Mouse (Mus musculus) E14TG2a.4 (cell line): ENCODE measurements at regions not wholly inside any gene's neighbourhood (a gene's known extent, or its start where the extent isn't known, plus 50 kb on each side); places are given as distances from the start of the nearest gene placed in this dataset.

Experiments
- H3K27me3 ChIP-seq: 2 replicates; pipeline ENCODE4 v1.6.1; 2014; ENCODE audit warnings: low read length, control low read depth; ENCODE audit not compliant: insufficient read depth
- H3K36me3 ChIP-seq: 2 replicates; pipeline ENCODE4 v1.6.1; 2014; ENCODE audit warnings: low read length, control low read depth; ENCODE audit not compliant: insufficient read depth
- H3K4me1 ChIP-seq: replicated peaks from 2 replicates; pipeline ENCODE4 v1.6.1; 2014; ENCODE audit warnings: low read depth, low read length, control low read depth
- H3K4me3 ChIP-seq: replicated peaks from 2 replicates; pipeline ENCODE4 v1.5.1; 2014; ENCODE audit warnings: mild to moderate bottlenecking, low read length
- H3K9me3 ChIP-seq: 2 replicates; pipeline ENCODE4 v1.6.1; 2014; ENCODE audit warnings: low read length, control low read depth
- CTCF ChIP-seq: conservative IDR thresholded peaks from 2 replicates; pipeline ENCODE4 v1.5.1; 2014; ENCODE audit warnings: low read length
- NANOG ChIP-seq: IDR thresholded peaks from 2 replicates; pipeline ENCODE4 v1.6.1; 2014; ENCODE audit warnings: borderline replicate concordance, low read length, mixed read lengths
- POU5F1 ChIP-seq: IDR thresholded peaks from 2 replicates; pipeline ENCODE4 v1.6.1; 2014; ENCODE audit warnings: low read length, borderline replicate concordance

DNA sequence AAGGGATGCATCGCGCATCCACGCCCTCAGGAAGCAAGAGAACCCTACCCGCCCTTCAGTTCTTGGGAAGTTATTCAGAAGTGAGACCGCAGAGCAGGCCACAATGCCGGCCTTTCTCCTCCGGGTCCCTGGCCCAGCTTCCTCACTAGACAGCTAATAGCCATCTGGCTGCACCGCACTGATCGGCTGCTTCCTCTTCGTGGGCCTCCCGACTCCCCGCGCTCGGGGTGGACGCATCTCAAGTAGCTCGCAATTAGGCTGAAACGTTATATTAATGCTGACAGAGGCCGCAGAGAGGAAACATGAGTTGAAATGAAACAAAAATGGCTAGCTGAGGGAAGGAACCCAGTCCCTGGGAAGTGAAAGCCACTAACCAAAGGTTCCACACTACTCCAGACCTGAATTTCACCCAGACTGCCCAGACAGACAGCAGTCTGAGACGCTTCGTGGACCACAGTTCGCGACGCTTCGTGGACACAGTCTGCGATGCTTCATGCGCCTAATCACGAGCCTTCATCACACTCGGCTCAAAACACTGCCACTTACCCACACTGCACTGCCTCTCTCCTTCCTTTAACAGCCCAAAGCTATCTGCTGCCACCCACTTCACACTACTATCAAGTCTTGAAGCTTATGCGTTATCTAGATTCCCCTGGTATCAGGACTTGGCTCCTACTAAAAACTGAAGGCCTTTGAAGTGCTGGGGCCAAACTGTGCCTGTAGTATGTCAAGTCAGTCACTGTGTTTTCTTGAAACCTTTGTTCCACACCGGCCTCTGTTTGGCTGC is 170.0 kb upstream of the Rpl34 start:
- no peaks in the 10 kb centered on the region for H3K36me3 ChIP-seq
- peaks cover 20% of the 10 kb centered on the region for H3K4me1 ChIP-seq
- peak overlapping the region; percentile 49 for H3K4me3 ChIP-seq
- no peaks in the 10 kb centered on the region for H3K9me3 ChIP-seq
- H3K27me3 ChIP-seq = peaks cover 26% of the 10 kb centered on the region
- TF ChIP-seq NANOG (no peak), POU5F1 (no peak), CTCF (no peak)

DNA sequence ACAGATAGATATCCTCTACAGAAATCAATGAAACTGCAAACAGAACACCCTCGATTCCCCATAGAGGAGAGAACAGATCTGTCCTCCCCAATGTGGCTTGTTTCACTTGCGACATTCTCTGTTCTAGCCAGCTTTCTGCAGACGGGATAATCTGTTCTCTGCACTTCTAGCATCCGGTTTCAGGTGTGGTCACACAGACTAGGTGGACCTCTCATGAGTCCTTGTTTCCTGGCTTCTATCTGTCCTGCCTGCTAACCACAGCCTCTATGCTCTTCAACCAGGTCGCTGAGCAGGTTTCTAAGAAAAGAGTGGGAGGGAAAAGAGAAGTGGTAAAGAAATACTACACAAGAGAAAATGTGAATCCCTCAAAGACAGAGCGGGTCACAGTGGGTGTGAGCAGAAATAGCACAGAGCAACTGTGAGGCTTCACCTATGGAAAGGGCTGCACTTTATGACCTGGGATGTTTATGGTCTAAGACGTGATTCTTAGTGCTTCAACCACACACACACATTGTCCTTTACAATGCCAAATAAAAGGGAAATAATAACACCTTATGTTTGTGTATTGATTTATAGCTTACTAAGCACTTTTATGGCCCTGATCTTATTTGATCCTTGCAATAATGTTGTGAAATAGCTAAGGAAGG is 164.1 kb upstream of the Rpl34 start:
- H3K4me1 ChIP-seq = no peaks in the 10 kb centered on the region
- H3K36me3 ChIP-seq = no peaks in the 10 kb centered on the region
- H3K9me3 ChIP-seq = no peaks in the 10 kb centered on the region
- peaks cover 14% of the 10 kb centered on the region for H3K27me3 ChIP-seq
- no peak overlapping the region for H3K4me3 ChIP-seq
- TF ChIP-seq NANOG = no peak
- no peak for TF ChIP-seq CTCF
- no peak for TF ChIP-seq POU5F1

DNA sequence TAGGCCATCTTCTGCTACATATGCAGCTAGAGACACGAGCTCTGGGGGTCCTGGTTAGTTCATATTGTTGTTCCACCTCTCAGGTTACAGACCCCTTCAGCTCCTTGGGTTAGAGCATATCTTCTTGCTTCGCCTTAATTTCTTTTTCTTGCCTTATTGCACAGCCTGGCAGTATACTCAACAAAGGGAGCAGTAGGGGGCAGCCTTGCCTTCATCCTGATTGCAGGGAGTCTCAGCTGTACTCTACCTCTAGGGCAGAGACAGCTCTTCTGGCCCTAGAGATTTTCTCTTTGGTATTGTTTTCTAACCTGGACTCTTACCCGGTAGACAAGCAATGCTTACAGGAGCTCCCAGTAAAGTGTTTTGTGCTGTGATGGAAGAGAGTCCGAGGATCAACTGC is 161.1 kb upstream of the Rpl34 start:
- Histone ChIP-seq H3K36me3 (no peaks in the 10 kb centered on the region), H3K9me3 (no peaks in the 10 kb centered on the region), H3K4me3 (no peak overlapping the region), H3K27me3 (peaks cover 10% of the 10 kb centered on the region), H3K4me1 (no peaks in the 10 kb centered on the region)
- TF ChIP-seq CTCF (0 out of 2 replicates have a peak, but pooled peaks have one; percentile 7), POU5F1 (no peak), NANOG (no peak)

DNA sequence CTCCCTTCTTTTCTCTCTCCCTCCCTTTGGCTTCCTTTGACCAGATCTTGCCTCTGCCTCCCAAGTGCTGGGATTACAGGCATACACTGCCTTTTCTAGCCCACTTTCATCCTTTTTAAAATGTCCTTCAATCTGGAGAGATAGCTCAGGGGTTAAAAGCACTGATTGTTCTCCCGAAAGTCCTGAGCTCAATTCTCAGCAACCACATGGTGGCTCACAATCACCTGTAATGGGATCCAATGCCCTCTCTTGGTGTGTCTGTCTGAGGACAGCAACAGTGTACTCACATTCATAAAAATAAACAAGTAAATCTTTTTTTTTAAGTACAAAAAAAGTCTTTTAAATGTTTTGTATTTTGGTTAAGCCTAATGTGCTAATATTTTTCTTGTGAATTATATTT is 158.4 kb upstream of the Rpl34 start:
- no peak for TF ChIP-seq CTCF
- TF ChIP-seq NANOG = no peak
- TF ChIP-seq POU5F1 = no peak
- Histone ChIP-seq H3K4me3 (no peak overlapping the region), H3K27me3 (peaks cover 12% of the 10 kb centered on the region), H3K4me1 (no peaks in the 10 kb centered on the region), H3K9me3 (no peaks in the 10 kb centered on the region), H3K36me3 (no peaks in the 10 kb centered on the region)

- peaks cover 12% of the 10 kb centered on the region for H3K27me3 ChIP-seq
- no peaks in the 10 kb centered on the region for H3K36me3 ChIP-seq
- H3K9me3 ChIP-seq = no peaks in the 10 kb centered on the region
- TF ChIP-seq POU5F1 = no peak
- TF ChIP-seq CTCF = peak; percentile 73
- no peak for TF ChIP-seq NANOG
- no peak overlapping the region for H3K4me3 ChIP-seq
- H3K4me1 ChIP-seq = no peaks in the 10 kb centered on the region
Observed at GRCm38 (mm10) chr3:130887540-130888312, 157.5 kb upstream of the Rpl34 start.

- no peak for TF ChIP-seq POU5F1
- no peak for TF ChIP-seq NANOG
- no peak for TF ChIP-seq CTCF
- Histone ChIP-seq H3K4me3 (no peak overlapping the region), H3K36me3 (no peaks in the 10 kb centered on the region), H3K27me3 (peaks cover 7% of the 10 kb centered on the region), H3K4me1 (0 out of 2 replicates have a peak, but pooled peaks cover 3% of the 10 kb centered on the region), H3K9me3 (no peaks in the 10 kb centered on the region)
Observed at GRCm38 (mm10) chr3:130885974-130886373, 155.8 kb upstream of the Rpl34 start.

- TF ChIP-seq NANOG (no peak), CTCF (no peak), POU5F1 (no peak)
- peaks cover 7% of the 10 kb centered on the region for H3K27me3 ChIP-seq
- H3K9me3 ChIP-seq = no peaks in the 10 kb centered on the region
- no peak overlapping the region for H3K4me3 ChIP-seq
- H3K4me1 ChIP-seq = 0 out of 2 replicates have a peak, but pooled peaks cover 3% of the 10 kb centered on the region
- no peaks in the 10 kb centered on the region for H3K36me3 ChIP-seq
Observed at GRCm38 (mm10) chr3:130884393-130884792, 154.2 kb upstream of the Rpl34 start.

GRCm38 (mm10) chr3:130883928-130884327 is 153.7 kb upstream of the Rpl34 start:
- peaks cover 7% of the 10 kb centered on the region for H3K27me3 ChIP-seq
- 0 out of 2 replicates have a peak, but pooled peaks cover 3% of the 10 kb centered on the region for H3K4me1 ChIP-seq
- no peak overlapping the region for H3K4me3 ChIP-seq
- no peak for TF ChIP-seq CTCF
- no peak for TF ChIP-seq POU5F1
- TF ChIP-seq NANOG = no peak
- no peaks in the 10 kb centered on the region for H3K9me3 ChIP-seq
- H3K36me3 ChIP-seq = no peaks in the 10 kb centered on the region
